Mouse (Mus musculus) embryonic stem cell, embryonic (primary cell): ENCODE data around the gene Hand2.

ENCODE experiments used
- CTCF ChIA-PET, 4 experiments: fragments of 300-600 bp in 2 of 4; fragments of 350-600 bp in 2 of 4; sonication (Branson Sonifier 250); formaldehyde crosslinking; loops; one replicate each; lab custom pipeline; 2022; ENCODE audit warnings: inconsistent platforms in 2 of 4; lab: Charles Lee
- POLR2A ChIA-PET, 4 experiments: fragments of 300-600 bp in 2 of 4; fragments of 350-600 bp in 2 of 4; sonication (Branson Sonifier 250); formaldehyde crosslinking; loops; one replicate each; lab custom pipeline; 2022; ENCODE audit warnings: antibody characterized with exemption in 4 of 4, inconsistent platforms in 1 of 4; lab: Charles Lee

The Hand2 gene

DNA sequence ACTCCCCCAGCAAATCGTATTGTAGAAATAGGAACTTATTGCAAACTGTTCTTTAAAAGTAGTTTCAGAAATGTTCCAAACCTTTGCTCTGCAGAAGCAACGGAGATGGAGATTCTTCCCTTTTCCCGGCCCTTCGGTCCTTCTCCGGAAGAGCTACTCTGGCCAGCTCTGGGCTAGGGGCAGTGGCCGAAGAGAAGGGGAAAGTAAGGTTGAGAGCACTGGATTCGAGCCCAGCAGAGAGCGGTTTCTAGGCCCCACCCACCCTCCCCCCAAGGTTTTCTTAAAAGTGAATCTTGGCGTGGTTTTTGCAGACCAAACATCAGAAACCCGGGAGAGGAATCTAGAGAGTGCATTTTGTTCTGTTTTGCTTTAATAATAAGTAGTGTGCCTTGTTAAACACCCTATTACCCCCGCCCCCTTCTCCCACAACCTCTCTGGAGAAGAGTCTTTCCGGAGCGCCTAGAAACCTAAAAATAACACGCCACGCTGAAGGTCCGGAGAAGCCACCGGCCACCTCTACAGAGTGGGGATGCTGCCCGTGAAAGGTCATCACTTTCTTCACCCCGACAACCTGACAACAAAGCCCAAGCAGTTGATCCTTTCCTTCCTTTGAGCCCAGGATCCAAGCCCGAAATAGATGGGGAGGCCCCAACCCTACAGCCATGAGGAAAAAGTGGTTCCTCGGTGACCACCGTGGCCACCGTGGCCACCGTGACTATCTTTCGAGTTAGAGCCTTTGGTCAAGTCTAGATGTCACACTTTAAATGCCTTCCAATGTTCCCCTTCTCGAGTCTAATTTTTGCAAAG, 12.1 kb downstream of the Hand2 start:
- CTCF ChIA-PET = interaction anchor here in 2 of 4 experiments (0.6 to 1.5 kb wide), 3 partner anchors 10 to 71 kb away, joined by 3 to 6 read pairs (median 4); no protein-coding TSS in a partner anchor
- POLR2A ChIA-PET = interaction anchor here in 2 of 4 experiments (0.7 to 1.5 kb wide), 4 partner anchors 8 to 1796 kb away, joined by 3 to 6 read pairs (median 4); no protein-coding TSS in a partner anchor

DNA sequence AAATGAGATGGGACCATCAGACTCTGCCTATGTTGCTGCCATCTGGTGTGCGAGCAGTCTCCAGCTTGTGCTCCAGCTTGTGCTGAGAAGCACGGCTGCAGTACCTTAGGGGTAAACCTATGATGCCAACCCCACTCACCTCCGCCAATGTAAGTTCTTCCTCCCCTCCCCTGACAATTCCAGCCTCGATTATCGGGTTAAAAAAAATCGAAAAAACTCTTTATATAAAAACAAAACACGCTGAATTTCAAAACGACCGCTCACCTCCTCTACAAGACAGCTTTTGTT, 12.6 kb downstream of the Hand2 start:
- ChIA-PET POLR2A (interaction anchor here in 3 of 4 experiments (0.8 to 1.5 kb wide), 4 partner anchors 8 to 21 kb away, joined by 3 to 6 read pairs (median 4); partner anchors contain the start of gene Hand2 (in 1 of the 3)), CTCF (interaction anchor here in 3 of 4 experiments (0.5 to 1.5 kb wide), 4 partner anchors 11 to 70 kb away, joined by 3 to 6 read pairs (median 4); no protein-coding TSS in a partner anchor)

DNA sequence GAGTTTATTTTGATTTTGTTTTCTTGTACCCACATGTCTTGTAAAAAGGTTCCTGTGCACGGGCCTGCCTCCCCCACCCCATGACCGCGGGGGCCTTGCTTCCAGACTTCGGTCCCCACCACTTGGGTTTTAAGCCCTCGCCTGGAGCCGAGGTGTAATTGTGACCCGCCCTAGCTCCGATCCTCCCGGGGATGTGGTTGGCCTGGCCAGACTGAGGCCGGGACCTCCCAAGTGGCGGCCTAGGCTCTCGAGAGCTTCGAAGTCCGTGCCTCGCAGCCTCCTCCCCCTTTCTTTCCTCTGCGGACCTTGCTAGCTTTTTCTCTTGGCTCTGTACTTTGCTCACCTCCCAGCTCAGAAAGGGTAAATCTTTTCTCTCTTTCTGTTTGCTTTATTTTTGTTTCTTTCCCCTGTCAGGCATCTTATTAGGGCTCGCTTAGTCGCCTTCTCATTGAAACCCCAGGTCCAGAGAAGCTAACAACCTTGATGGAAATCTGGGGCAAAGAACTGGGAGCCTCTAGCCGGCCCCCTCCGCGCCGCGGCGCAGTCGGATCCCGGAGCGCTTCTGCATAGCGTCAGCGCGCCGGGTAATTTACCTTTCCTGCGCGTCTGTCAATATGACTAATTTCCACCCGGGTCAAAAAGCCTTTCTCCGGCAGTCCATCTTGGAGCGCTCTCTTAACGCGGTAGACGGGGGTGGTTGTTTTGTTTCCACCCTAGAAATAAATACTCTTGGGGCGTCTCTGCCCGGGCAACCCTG, 13.2 kb downstream of the Hand2 start:
- POLR2A ChIA-PET = interaction anchor here in 3 of 4 experiments (0.8 to 1.5 kb wide), 4 partner anchors 9 to 22 kb away, joined by 3 to 6 read pairs (median 4); partner anchors contain the start of gene Hand2 (in 1 of the 3)

DNA sequence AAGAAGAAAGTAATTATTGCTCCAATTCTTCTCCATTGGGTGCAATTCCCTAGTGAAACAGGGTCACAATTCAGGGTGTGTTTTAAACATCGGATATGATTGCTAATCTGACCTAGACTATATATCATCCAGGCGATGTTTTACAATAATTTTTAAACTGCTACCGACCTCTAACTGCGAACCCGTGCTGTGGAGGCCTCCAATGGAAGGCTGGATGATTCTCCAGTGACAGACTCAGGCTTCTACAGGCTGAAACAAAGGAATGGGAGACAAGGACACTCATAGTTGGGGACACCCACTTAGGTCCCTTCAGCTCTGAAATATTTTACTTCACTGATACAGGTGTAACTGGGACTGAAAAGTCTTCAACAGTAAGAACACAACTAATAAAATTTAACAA, 13.9 kb downstream of the Hand2 start:
- CTCF ChIA-PET = interaction anchor here in 1 of 4 experiments (1.5 kb wide), 1 partner anchor 19 kb away, joined by 6 read pairs; no protein-coding TSS in a partner anchor
- POLR2A ChIA-PET = interaction anchor here in 1 of 4 experiments (1.5 kb wide), 1 partner anchor 9 kb away, joined by 6 read pairs; no protein-coding TSS in a partner anchor

More for the DNA sequence above, 13.2 kb downstream of the Hand2 start:
- CTCF ChIA-PET = interaction anchor here in 3 of 4 experiments (0.5 to 1.5 kb wide), 3 partner anchors 13 to 70 kb away, joined by 3 to 6 read pairs (median 4); no protein-coding TSS in a partner anchor

DNA sequence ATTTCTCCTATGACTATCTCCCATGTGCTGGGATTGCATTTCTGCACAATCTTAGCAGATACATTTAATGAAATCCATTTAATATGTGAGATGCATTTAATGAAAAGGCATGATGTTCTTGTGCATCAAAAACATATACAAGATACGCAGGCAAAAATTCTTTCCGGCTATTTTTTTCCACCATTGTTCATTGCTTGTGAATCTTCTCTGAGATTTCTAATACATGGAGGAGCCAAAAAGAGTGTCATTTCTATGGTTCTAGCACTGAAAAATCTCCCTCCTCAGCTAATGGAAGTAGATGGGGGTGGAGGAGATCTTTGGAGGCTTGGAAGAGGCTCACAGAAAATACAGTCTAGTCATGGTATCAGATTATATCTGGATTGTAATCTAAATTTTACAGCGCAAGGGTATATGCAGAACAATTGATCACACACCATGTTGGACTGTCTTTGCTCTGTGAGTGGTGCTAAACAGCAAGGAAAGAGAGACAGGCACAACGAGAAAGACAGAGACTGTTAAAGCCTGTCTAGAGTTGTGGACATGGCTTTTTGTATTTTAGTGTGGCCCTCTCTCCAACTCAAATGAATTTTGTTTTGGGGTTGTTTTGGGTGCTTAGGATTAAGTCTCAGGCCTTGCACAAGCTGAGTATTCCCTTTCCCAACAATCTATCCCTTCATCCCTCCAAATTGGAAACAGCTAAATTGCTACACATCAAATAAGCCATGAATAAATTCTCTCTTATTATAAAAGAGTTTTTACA, 16.7 kb downstream of the Hand2 start:
- ChIA-PET POLR2A (no interaction called here), CTCF (no interaction called here)

DNA sequence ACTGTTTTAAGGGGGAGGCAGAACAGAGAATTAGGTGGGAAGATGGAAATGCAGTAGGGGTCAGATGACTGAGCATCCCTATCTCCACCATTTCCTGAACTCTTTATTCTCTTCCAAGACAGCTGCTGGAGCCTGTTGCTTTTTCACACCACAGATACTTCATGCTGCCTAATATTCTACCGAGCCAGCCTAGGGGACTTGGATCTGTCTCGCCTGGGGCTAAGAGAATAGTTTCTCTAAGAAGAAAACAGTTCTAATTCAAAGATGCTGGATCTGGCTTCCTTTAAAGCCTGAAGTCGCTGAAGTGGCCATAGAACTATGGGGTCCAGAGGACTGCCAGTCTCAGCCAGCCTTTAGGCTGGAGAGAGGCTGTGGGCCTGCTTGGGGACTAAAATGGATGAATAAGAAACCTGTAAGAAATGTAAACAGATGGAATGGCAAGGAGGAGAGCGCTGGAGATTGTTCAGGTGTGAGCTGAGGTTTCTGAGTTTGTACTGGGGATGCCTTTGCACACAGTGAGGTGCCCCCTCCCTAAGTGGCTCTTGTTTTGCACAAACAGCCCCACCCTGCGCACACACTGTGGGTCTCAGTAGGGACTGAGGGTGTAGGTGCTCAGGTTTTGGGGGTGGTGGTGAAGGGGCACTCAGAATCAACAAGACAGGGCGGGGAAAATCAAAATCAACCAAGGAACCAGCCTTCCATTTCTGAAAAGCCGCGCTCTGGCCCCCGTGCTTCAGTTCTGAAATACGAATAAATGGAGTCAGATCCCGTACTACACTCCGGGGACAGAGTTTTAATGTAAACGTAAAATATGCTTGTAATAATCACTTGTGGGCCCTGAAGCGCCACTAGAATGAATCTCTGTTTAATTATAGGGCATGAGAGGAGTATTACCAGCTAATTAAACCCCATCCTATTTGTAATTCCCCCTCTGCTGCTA, 19.2 kb downstream of the Hand2 start:
- POLR2A ChIA-PET = interaction anchor here in 2 of 4 experiments (0.6 to 1.5 kb wide), 4 partner anchors 9 to 148 kb away, joined by 3 to 6 read pairs (median 3); partner anchors contain the start of genes Hand2 (in 1 of the 2) and Sap30 (in 1 of the 2)
- CTCF ChIA-PET = interaction anchor here in 3 of 4 experiments (1.1 to 1.5 kb wide), 4 partner anchors 14 to 64 kb away, joined by 3 to 8 read pairs (median 4); no protein-coding TSS in a partner anchor

DNA sequence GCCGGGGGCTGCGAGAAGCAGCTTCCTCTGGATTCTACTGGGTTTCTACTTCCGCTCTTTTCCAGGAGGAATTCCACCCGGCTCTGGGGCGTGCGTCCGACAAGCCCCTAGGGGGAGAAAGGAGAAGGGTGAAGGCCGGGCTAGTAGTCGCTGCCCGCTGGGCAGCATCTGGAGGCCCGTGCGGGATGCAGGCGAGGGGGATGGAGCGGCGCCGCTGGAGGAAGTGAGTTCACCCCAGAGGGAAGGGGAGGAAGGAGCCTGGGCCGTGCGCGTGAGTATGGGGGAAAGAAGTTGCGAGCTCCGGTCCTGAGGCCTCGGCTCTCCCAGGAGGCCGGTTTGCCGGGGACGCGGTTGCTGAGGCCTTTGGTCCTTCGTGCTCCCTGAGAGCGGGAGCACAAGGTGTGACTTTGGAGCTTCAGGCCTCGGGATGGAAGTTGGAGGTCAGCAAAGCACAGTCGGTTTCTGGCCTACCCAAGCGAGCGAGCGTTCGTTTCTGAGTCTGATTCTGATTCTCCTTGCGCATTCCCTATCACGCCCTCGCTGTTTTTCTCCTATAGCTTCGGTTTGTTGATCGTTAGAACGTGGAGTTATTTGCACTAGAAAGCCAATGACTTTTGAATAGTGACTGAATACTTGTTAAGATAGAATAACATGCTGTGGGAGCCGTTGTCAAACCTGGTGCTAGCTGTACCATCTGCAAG, 20.2 kb downstream of the Hand2 start:
- CTCF ChIA-PET = interaction anchor here (0.5 to 1.5 kb wide), 6 partner anchors 13 to 382 kb away, joined by 3 to 15 read pairs (median 4); no protein-coding TSS in a partner anchor

DNA sequence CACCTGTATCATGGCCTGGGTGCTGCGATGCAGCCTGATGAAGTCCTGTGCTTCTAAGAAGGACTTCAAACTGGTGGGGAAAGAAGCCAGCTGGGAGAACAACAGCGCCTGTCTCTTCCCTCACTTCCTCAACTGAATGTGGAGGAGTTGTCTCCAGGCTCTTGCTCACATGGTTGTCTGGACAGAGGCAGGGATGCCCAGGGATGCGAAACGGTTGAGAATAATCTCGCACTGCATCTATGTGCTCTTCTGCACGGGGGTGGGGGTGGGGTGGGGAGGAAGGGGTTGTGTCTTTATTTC, 20.7 kb downstream of the Hand2 start:
- CTCF ChIA-PET = interaction anchor here (0.5 to 1.5 kb wide), 7 partner anchors 12 to 382 kb away, joined by 3 to 15 read pairs (median 4); no protein-coding TSS in a partner anchor
- POLR2A ChIA-PET = interaction anchor here in 3 of 4 experiments (0.5 to 1.5 kb wide), 5 partner anchors 12 to 62 kb away, joined by 3 to 6 read pairs (median 3); no protein-coding TSS in a partner anchor

More for the DNA sequence above, 20.2 kb downstream of the Hand2 start:
- POLR2A ChIA-PET = interaction anchor here in 3 of 4 experiments (0.5 to 1.5 kb wide), 8 partner anchors 8 to 147 kb away, joined by 3 to 6 read pairs (median 3); partner anchors contain the start of genes Hand2 (in 1 of the 3) and Sap30 (in 1 of the 3)

DNA sequence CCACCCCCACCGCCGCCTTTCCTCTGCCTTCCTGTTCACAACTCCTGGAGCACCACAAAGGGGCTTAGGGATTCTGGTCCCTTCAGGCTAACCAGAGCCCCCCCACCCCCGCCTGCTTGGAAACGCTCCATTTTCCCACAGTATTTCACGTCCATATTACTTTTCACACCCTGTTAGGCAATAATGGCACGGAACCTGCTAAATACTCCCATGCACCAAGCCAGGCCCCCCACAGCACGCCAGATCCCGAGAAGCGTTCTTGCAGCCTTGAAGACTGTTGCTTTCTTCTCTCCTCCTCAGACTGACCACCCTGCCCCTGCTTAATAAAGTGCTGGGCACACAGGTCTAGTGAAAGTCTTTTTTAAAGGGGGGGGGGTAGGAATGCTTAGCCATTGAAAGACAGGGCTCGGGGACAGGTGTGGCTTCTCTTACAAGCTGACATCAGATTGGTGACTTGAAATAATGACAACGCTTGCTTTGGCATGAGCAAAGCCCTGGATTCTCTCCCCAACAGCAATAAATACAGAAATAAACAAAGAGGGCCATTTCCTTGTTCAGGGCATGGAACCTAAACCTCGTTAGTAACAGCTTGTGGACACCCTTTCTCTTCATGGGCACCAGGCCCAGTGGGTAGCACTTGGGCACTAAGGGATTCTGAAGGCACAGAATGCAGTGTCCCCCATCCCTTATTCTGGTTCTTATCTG, 21.8 kb downstream of the Hand2 start:
- ChIA-PET POLR2A (interaction anchor here in 1 of 4 experiments (1.2 to 1.5 kb wide), 2 partner anchors 11 to 17 kb away, joined by 3 to 5 read pairs; no protein-coding TSS in a partner anchor), CTCF (interaction anchor here in 2 of 4 experiments (1.0 to 1.5 kb wide), 2 partner anchors 11 to 28 kb away, joined by 3 read pairs; no protein-coding TSS in a partner anchor)

DNA sequence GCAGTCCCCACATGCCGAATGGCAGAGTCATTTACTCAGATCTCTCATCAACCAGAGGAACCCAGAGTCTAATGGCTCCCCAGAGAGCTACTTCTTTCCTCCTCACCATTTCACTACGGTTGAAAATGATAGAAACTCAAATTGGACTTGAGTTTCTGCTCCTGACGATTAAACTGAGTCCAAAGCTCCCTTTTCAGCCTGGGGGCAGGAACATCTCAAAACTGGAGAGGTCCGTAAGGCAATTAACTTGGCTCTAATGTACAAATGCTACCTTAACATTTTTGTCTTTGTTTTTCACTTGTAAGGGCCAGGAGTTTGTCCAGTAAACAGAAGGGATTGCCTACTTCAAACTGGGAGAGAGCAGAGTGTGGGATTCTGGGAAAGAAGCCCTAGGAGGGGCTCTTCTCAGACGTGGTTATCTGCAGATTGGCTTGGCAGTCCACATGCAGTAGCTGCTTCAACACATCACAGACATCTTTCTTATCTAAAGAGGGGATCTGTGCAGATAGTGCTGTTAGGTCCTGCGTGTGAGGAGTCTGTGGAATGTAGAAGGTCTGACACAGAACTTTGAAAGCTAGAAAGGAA, 23.0 kb downstream of the Hand2 start:
- POLR2A ChIA-PET = interaction anchor here in 1 of 4 experiments (1.5 kb wide), 1 partner anchor 9 kb away, joined by 5 read pairs; no protein-coding TSS in a partner anchor
- CTCF ChIA-PET = interaction anchor here in 1 of 4 experiments (0.9 kb wide), 1 partner anchor 32 kb away, joined by 3 read pairs; no protein-coding TSS in a partner anchor

DNA sequence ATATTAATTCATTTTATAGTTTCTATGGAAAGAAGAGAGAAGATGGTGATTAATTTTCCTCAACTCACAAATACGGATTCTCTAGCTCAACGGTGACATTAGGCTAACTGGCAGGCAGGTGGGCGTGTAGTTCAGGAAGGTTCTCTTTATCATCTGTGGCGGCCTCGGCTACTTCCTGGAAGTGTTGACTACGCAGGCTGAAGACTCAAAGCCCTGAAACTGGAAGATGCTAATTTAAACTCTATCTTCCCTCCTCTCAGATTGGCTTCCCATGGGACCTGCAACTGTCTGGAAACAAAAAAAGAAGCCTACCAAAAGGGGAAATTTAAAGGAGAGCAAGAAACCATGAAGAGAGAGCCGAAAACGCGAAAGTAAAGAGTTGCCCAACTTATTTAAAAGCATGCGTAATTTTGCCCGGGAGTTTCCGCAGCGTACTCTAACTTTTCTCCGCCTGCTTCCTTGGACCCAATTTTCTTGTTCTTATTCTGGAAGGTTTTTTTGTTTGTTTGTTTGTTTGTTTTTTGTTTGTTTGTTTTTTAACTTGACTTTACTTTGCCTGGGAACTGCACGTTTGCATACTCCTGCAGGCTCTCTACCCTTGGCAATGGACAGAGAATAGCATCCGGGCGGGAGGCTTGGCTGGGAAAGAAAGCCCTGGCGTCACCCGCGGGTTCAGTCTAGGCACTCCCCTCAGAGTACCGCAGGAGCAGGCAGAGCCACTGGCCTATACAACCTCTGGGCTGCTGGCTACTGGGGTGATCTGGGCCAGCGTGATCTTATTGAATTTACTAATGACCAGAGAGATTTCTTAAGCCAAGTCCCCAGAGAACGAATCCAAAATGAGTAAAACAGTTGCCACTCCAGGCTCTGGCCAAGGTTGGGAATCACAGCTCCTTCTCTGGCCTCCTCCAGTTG, 24.4 kb downstream of the Hand2 start:
- POLR2A ChIA-PET = no interaction called here
- CTCF ChIA-PET = interaction anchor here in 1 of 4 experiments (0.6 to 1.0 kb wide), 2 partner anchors 8 to 20 kb away, joined by 3 read pairs; no protein-coding TSS in a partner anchor

DNA sequence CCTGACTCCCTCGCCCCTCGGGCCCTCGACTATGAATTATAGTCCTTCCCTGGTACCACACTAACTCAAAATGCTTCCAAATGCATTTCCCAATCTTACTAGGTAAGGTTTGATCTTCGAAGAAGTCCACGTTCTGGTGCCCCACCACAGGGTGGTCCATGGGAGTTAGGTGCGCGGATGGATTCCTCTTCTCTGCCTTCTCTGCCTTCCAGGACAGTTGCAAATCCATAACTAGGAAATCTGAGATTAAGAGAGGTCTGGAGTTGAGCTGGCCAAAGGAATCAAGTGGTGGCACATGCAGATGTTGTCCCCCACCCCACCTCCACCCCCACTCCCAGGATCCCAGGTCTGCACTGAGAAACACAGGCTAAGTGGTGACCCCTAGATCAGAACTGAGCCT, 25.6 kb downstream of the Hand2 start:
- ChIA-PET CTCF (no interaction called here), POLR2A (interaction anchor here in 1 of 4 experiments (0.6 kb wide), 1 partner anchor 80 kb away, joined by 3 read pairs; no protein-coding TSS in a partner anchor)

DNA sequence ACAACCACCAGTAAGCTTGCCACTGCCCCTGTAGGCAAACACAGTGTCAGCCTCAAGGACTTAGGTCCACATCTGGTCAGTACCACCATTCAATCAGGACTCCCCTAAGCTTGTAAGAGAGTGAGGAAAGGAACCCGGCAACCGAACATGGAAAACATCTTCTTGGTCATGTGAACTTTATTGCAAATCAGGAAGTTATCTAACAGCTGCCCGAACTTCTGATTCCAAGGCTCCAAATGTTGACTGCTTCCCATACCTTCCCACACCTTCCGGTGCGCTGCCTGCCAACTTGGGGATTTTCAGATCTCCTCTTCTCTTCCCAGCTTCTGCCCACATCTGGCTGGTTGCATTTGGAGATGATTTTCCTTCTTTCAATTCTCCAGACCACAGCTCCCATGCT, 26.4 kb downstream of the Hand2 start:
- POLR2A ChIA-PET = interaction anchor here in 1 of 4 experiments (0.6 kb wide), 1 partner anchor 306 kb away, joined by 3 read pairs; no protein-coding TSS in a partner anchor
- CTCF ChIA-PET = interaction anchor here in 1 of 4 experiments (0.7 kb wide), 1 partner anchor 14 kb away, joined by 4 read pairs; no protein-coding TSS in a partner anchor
